Mouse (Mus musculus) stomach, embryonic 16.5 days (tissue): ENCODE measurements at regions not wholly inside any gene's neighbourhood (a gene's known extent, or its start where the extent isn't known, plus 50 kb on each side); places are given as distances from the start of the nearest gene placed in this dataset.

ENCODE experiments used
- ATAC-seq: fragments of 200-750 bp; cut with Nextera tagmentation; 2 replicates; pipeline ENCODE4 v1.8.0; 2017; ENCODE audit warnings: moderate number of reproducible peaks, moderate TSS enrichment; ENCODE audit not compliant: insufficient read depth, low FRiP score
- H3K27ac ChIP-seq: fragments of 300-500 bp; sonication (generic); 2 replicates; pipeline ENCODE4 v1.5.1; 2014; ENCODE audit warnings: low read length
- H3K27me3 ChIP-seq: fragments of 300-500 bp; sonication (generic); 2 replicates; pipeline ENCODE4 v1.6.1; 2014; ENCODE audit warnings: low read length, control low read depth, mixed read lengths; ENCODE audit not compliant: control insufficient read depth, insufficient read depth
- H3K36me3 ChIP-seq: fragments of 300-500 bp; sonication (generic); 2 replicates; pipeline ENCODE4 v1.6.1; 2014; ENCODE audit warnings: low read length; ENCODE audit not compliant: control insufficient read depth, insufficient read depth
- H3K4me1 ChIP-seq: fragments of 300-500 bp; sonication (generic); 2 replicates; pipeline ENCODE4 v1.6.1; 2014; ENCODE audit warnings: low read length, control low read depth, mixed read lengths; ENCODE audit not compliant: control insufficient read depth, insufficient read depth
- H3K4me2 ChIP-seq: fragments of 300-500 bp; sonication (generic); 2 replicates; pipeline ENCODE4 v1.6.1; 2014; ENCODE audit warnings: low read depth, low read length, mixed read lengths
- H3K4me3 ChIP-seq: fragments of 300-500 bp; sonication (generic); replicated peaks from 2 replicates; pipeline ENCODE4 v1.5.1; 2014; ENCODE audit warnings: mild to moderate bottlenecking, low read length
- H3K9ac ChIP-seq: fragments of 300-500 bp; sonication (generic); 2 replicates; pipeline ENCODE4 v1.6.1; 2014; ENCODE audit warnings: low read length
- H3K9me3 ChIP-seq: fragments of 300-500 bp; sonication (generic); replicated peaks from 2 replicates; pipeline ENCODE4 v1.6.1; 2016; ENCODE audit warnings: low read length, control low read depth; ENCODE audit not compliant: control insufficient read depth
- WGBS: fragments of 180-500 bp; shearing (Covaris S2); extraction: QIAGEN DNeasy Blood & Tissue Kit; methylation state at CpG from one replicate; pipeline ENCODE4 v1.1.7; 2014; 5-methylcytosine and 5-hydroxymethylcytosine counted together

- H3K27ac ChIP-seq: no peak overlapping the region
- H3K4me2 ChIP-seq: no peak overlapping the region
- no peak for ATAC-seq
- H3K36me3 ChIP-seq: no peaks in the 10 kb centered on the region
- H3K9ac ChIP-seq: no peak overlapping the region
- peaks cover 11% of the 10 kb centered on the region; the same call in 1 of the 2 replicates for H3K4me1 ChIP-seq
- 74% methylated on average over 7 of the region's 7 CpGs for WGBS
- H3K27me3 ChIP-seq: no peaks in the 10 kb centered on the region
- H3K9me3 ChIP-seq: no peaks in the 10 kb centered on the region
- H3K4me3 ChIP-seq: no peak overlapping the region
These were observed 58.5 kb upstream of the Gm45716 start for GRCm38 (mm10) chr11:90128865-90129415.

- Histone ChIP-seq H3K27ac (peak overlapping the region; percentile 65), H3K4me3 (no peak overlapping the region), H3K9ac (no peak overlapping the region), H3K36me3 (no peaks in the 10 kb centered on the region), H3K4me1 (peaks cover 11% of the 10 kb centered on the region; the same call in 1 of the 2 replicates), H3K27me3 (no peaks in the 10 kb centered on the region), H3K9me3 (no peaks in the 10 kb centered on the region), H3K4me2 (peak overlapping the region; percentile 23; the same call in 1 of the 2 replicates)
- WGBS: 20% methylated on average over 12 of the region's 12 CpGs
- ATAC-seq: peak; percentile 87; the same call in 1 of the 2 replicates
These were observed 57.5 kb upstream of the Gm45716 start for GRCm38 (mm10) chr11:90129793-90130624.

GRCm38 (mm10) chr11:90130635-90131034 is 56.8 kb upstream of the Gm45716 start:
- Histone ChIP-seq H3K27me3 (no peaks in the 10 kb centered on the region), H3K36me3 (no peaks in the 10 kb centered on the region), H3K9me3 (no peaks in the 10 kb centered on the region), H3K9ac (no peak overlapping the region), H3K4me1 (peaks cover 11% of the 10 kb centered on the region; the same call in 1 of the 2 replicates), H3K4me2 (no peak overlapping the region), H3K27ac (peak overlapping the region; percentile 65), H3K4me3 (no peak overlapping the region)
- 25% methylated on average over 1 of the region's 1 CpGs for WGBS
- ATAC-seq: peak; percentile 65

- Histone ChIP-seq H3K36me3 (no peaks in the 10 kb centered on the region), H3K4me3 (no peak overlapping the region), H3K4me1 (peaks cover 11% of the 10 kb centered on the region; the same call in 1 of the 2 replicates), H3K9ac (no peak overlapping the region), H3K27me3 (no peaks in the 10 kb centered on the region), H3K9me3 (no peaks in the 10 kb centered on the region), H3K27ac (no peak overlapping the region), H3K4me2 (no peak overlapping the region)
- ATAC-seq: no peak
- 67% methylated on average over 5 of the region's 5 CpGs for WGBS
These were observed 54.9 kb upstream of the Gm45716 start for GRCm38 (mm10) chr11:90132579-90132978.

GRCm38 (mm10) chr11:90136307-90136706 is 51.2 kb upstream of the Gm45716 start:
- Histone ChIP-seq H3K27me3 (no peaks in the 10 kb centered on the region), H3K36me3 (no peaks in the 10 kb centered on the region), H3K9me3 (no peaks in the 10 kb centered on the region), H3K4me2 (no peak overlapping the region), H3K9ac (no peak overlapping the region), H3K4me3 (no peak overlapping the region), H3K4me1 (no peaks in the 10 kb centered on the region), H3K27ac (no peak overlapping the region)
- 65% methylated on average over 7 of the region's 7 CpGs for WGBS
- no peak for ATAC-seq
